Mouse (Mus musculus): ENCODE measurements at regions not wholly inside any gene's neighbourhood (a gene's known extent, or its start where the extent isn't known, plus 50 kb on each side); places are given as distances from the start of the nearest gene placed in this dataset.

- no peak for TF ChIP-seq CTCF (IDR thresholded peaks at IDR 0.05; ENCODE audit: low read depth)
- Histone ChIP-seq H3K27ac (ENCODE audit: low read depth) (no peak overlapping the region), H3K36me3 (ENCODE audit: insufficient read depth) (no peaks in the 10 kb centered on the region), H3K9me3 (ENCODE audit: low read depth, low read length) (no peaks in the 10 kb centered on the region), H3K4me1 (ENCODE audit: insufficient read depth) (no peaks in the 10 kb centered on the region), H3K9ac (no peak overlapping the region), H3K4me2 (no peak overlapping the region), H3K27me3 (ENCODE audit: insufficient read depth, low read length) (no peaks in the 10 kb centered on the region), H3K4me3 (ENCODE audit: low read depth, low read length) (no peak overlapping the region)
- WGBS: 63% methylated on average over 3 of the region's 3 CpGs
- DNase-seq: no peak
- ATAC-seq (ENCODE audit: insufficient read depth): no peak
Measured at GRCm38 (mm10) chr3:157371509-157371908, 162.5 kb upstream of the Zranb2 start.

GRCm38 (mm10) chr3:157373333-157373732 is 160.6 kb upstream of the Zranb2 start:
- TF ChIP-seq CTCF (IDR thresholded peaks at IDR 0.05; ENCODE audit: low read depth): no peak
- DNase-seq (no peak), ATAC-seq (ENCODE audit: insufficient read depth) (no peak)
- 55% methylated on average over 1 of the region's 1 CpGs for WGBS
- Histone ChIP-seq H3K4me1 (ENCODE audit: insufficient read depth) (no peaks in the 10 kb centered on the region), H3K27me3 (ENCODE audit: insufficient read depth, low read length) (no peaks in the 10 kb centered on the region), H3K36me3 (ENCODE audit: insufficient read depth) (no peaks in the 10 kb centered on the region), H3K9me3 (ENCODE audit: low read depth, low read length) (no peaks in the 10 kb centered on the region), H3K9ac (no peak overlapping the region), H3K4me3 (ENCODE audit: low read depth, low read length) (no peak overlapping the region), H3K27ac (ENCODE audit: low read depth) (no peak overlapping the region), H3K4me2 (no peak overlapping the region)

- Histone ChIP-seq H3K27ac (ENCODE audit: low read depth) (no peak overlapping the region), H3K9me3 (ENCODE audit: low read depth, low read length) (no peaks in the 10 kb centered on the region), H3K36me3 (ENCODE audit: insufficient read depth) (no peaks in the 10 kb centered on the region), H3K27me3 (ENCODE audit: insufficient read depth, low read length) (no peaks in the 10 kb centered on the region), H3K4me2 (no peak overlapping the region), H3K9ac (no peak overlapping the region), H3K4me1 (ENCODE audit: insufficient read depth) (no peaks in the 10 kb centered on the region), H3K4me3 (ENCODE audit: low read depth, low read length) (no peak overlapping the region)
- WGBS: 50% methylated on average over 1 of the region's 1 CpGs
- DNase-seq: no peak
- no peak for TF ChIP-seq CTCF (IDR thresholded peaks at IDR 0.05; ENCODE audit: low read depth)
- ATAC-seq (ENCODE audit: insufficient read depth): no peak
Measured at GRCm38 (mm10) chr3:157374178-157374577, 159.8 kb upstream of the Zranb2 start.

- no peak overlapping the region for H3K4me3 ChIP-seq (ENCODE audit: low read depth, low read length)
- no peaks in the 10 kb centered on the region for H3K36me3 ChIP-seq (ENCODE audit: insufficient read depth)
- H3K9me3 ChIP-seq (ENCODE audit: low read depth, low read length): no peaks in the 10 kb centered on the region
- no peaks in the 10 kb centered on the region for H3K27me3 ChIP-seq (ENCODE audit: insufficient read depth, low read length)
- ATAC-seq (ENCODE audit: insufficient read depth) (no peak), DNase-seq (no peak)
- H3K4me1 ChIP-seq (ENCODE audit: insufficient read depth): no peaks in the 10 kb centered on the region
- TF ChIP-seq CTCF (IDR thresholded peaks at IDR 0.05; ENCODE audit: low read depth): no peak
- WGBS: 84% methylated on average over 8 of the region's 8 CpGs
- no peak overlapping the region for H3K27ac ChIP-seq (ENCODE audit: low read depth)
- no peak overlapping the region for H3K4me2 ChIP-seq
- H3K9ac ChIP-seq: no peak overlapping the region
Measured at GRCm38 (mm10) chr3:157377531-157377930, 156.4 kb upstream of the Zranb2 start.

GRCm38 (mm10) chr3:157378127-157378526 is 155.8 kb upstream of the Zranb2 start:
- Histone ChIP-seq H3K4me3 (ENCODE audit: low read depth, low read length) (no peak overlapping the region), H3K4me2 (no peak overlapping the region), H3K27me3 (ENCODE audit: insufficient read depth, low read length) (no peaks in the 10 kb centered on the region), H3K27ac (ENCODE audit: low read depth) (no peak overlapping the region), H3K36me3 (ENCODE audit: insufficient read depth) (no peaks in the 10 kb centered on the region), H3K9me3 (ENCODE audit: low read depth, low read length) (no peaks in the 10 kb centered on the region), H3K4me1 (ENCODE audit: insufficient read depth) (no peaks in the 10 kb centered on the region), H3K9ac (no peak overlapping the region)
- DNase-seq: no peak
- ATAC-seq (ENCODE audit: insufficient read depth): no peak
- WGBS: 68% methylated on average over 7 of the region's 7 CpGs
- TF ChIP-seq CTCF (IDR thresholded peaks at IDR 0.05; ENCODE audit: low read depth): no peak

GRCm38 (mm10) chr3:157391835-157392234 is 142.1 kb upstream of the Zranb2 start:
- Histone ChIP-seq H3K4me3 (ENCODE audit: low read depth, low read length) (no peak overlapping the region), H3K4me2 (no peak overlapping the region), H3K9me3 (ENCODE audit: low read depth, low read length) (no peaks in the 10 kb centered on the region), H3K27ac (ENCODE audit: low read depth) (no peak overlapping the region), H3K36me3 (ENCODE audit: insufficient read depth) (no peaks in the 10 kb centered on the region), H3K4me1 (ENCODE audit: insufficient read depth) (no peaks in the 10 kb centered on the region), H3K27me3 (ENCODE audit: insufficient read depth, low read length) (no peaks in the 10 kb centered on the region), H3K9ac (no peak overlapping the region)
- ATAC-seq (ENCODE audit: insufficient read depth) (no peak), DNase-seq (no peak)
- no peak for TF ChIP-seq CTCF (IDR thresholded peaks at IDR 0.05; ENCODE audit: low read depth)
- 61% methylated on average over 1 of the region's 1 CpGs for WGBS

- ATAC-seq (ENCODE audit: insufficient read depth) (no peak), DNase-seq (no peak)
- H3K27me3 ChIP-seq (ENCODE audit: insufficient read depth, low read length): no peaks in the 10 kb centered on the region
- H3K27ac ChIP-seq (ENCODE audit: low read depth): no peak overlapping the region
- 52% methylated on average over 1 of the region's 1 CpGs for WGBS
- no peak for TF ChIP-seq CTCF (IDR thresholded peaks at IDR 0.05; ENCODE audit: low read depth)
- H3K9ac ChIP-seq: no peak overlapping the region
- H3K4me3 ChIP-seq (ENCODE audit: low read depth, low read length): no peak overlapping the region
- H3K9me3 ChIP-seq (ENCODE audit: low read depth, low read length): no peaks in the 10 kb centered on the region
- no peaks in the 10 kb centered on the region for H3K4me1 ChIP-seq (ENCODE audit: insufficient read depth)
- H3K4me2 ChIP-seq: no peak overlapping the region
- H3K36me3 ChIP-seq (ENCODE audit: insufficient read depth): no peaks in the 10 kb centered on the region
Measured at GRCm38 (mm10) chr3:157393903-157394302, 140.1 kb upstream of the Zranb2 start.

GRCm38 (mm10) chr3:157399909-157400308 is 134.1 kb upstream of the Zranb2 start:
- 45% methylated on average over 3 of the region's 3 CpGs for WGBS

More at GRCm38 (mm10) chr3:157399909-157400308, 134.1 kb upstream of the Zranb2 start:
- Histone ChIP-seq H3K27ac (ENCODE audit: low read depth) (no peak overlapping the region), H3K4me1 (ENCODE audit: insufficient read depth) (no peaks in the 10 kb centered on the region), H3K9me3 (ENCODE audit: low read depth, low read length) (no peaks in the 10 kb centered on the region), H3K27me3 (ENCODE audit: insufficient read depth, low read length) (no peaks in the 10 kb centered on the region), H3K36me3 (ENCODE audit: insufficient read depth) (no peaks in the 10 kb centered on the region), H3K4me2 (no peak overlapping the region), H3K4me3 (ENCODE audit: low read depth, low read length) (no peak overlapping the region), H3K9ac (no peak overlapping the region)
- TF ChIP-seq CTCF (IDR thresholded peaks at IDR 0.05; ENCODE audit: low read depth): no peak
- DNase-seq: no peak
- ATAC-seq (ENCODE audit: insufficient read depth): no peak
